In genomic region chr3:87367511-87367910, GRCm38 (mm10) we compare ENCODE assay signal across 20 mouse cellular contexts. TPM values are rescaled to one million over a fixed set of nuclear protein-coding genes. Genes with fewer than 3 reads are reported as not detected.
"Had no signal": no experiment of that assay in that cellular context is flagged by ENCODE, and none has a peak within 500 bp of the region (broad histone marks: within the 10 kb centered on the region; RNA-seq: fewer than 3 reads in every experiment).

No protein-coding gene starts in this region.

- H3K4me1 ChIP-seq: neural tube, embryonic 13.5 days; neural tube, embryonic 15.5 days; stomach, embryonic 15.5 days had no signal

- H3K27me3 ChIP-seq: neural tube, embryonic 13.5 days; neural tube, embryonic 15.5 days; stomach, embryonic 15.5 days had no signal

- H3K9ac ChIP-seq: neural tube, embryonic 13.5 days; neural tube, embryonic 15.5 days; stomach, embryonic 15.5 days had no signal

- H3K27ac ChIP-seq: neural tube, embryonic 13.5 days; neural tube, embryonic 15.5 days; stomach, embryonic 15.5 days; stomach, postnatal 0 days had no signal

- DNase-seq: retina, postnatal 1 day; right cerebral cortex, adult 18-20 months; right cerebral cortex, postnatal 14 days; right cerebral cortex, postnatal 25 days; right cerebral cortex, postnatal 4 days; spleen, adult 18-20 months; thymus, adult 18-20 months; thymus, adult 2 months; thymus, postnatal 14 days; thymus, postnatal 25 days; thymus, postnatal 36 days; thymus, postnatal 4 days had no signal

- H3K36me3 ChIP-seq: neural tube, embryonic 13.5 days; neural tube, embryonic 15.5 days; stomach, embryonic 15.5 days had no signal

- H3K4me2 ChIP-seq: neural tube, embryonic 13.5 days; neural tube, embryonic 15.5 days; stomach, embryonic 15.5 days had no signal

- H3K4me3 ChIP-seq: neural tube, embryonic 13.5 days; neural tube, embryonic 15.5 days; stomach, embryonic 15.5 days had no signal

- H3K9me3 ChIP-seq: neural tube, embryonic 13.5 days; neural tube, embryonic 15.5 days; stomach, embryonic 15.5 days had no signal

RNA-seq across cellular contexts. Expression of gene Fcrl1, which starts 8.7 kb away (rescaled TPM):
- polyA plus RNA-seq: neural tube, embryonic 13.5 days; neural tube, embryonic 14.5 days; testis, adult 2 months had no signal

RNA-seq across cellular contexts. Expression of gene Cd5l, which starts 9.8 kb away (rescaled TPM):
- total RNA-seq: neutrophil, adult 5-6 weeks had no signal
- polyA plus RNA-seq: neural tube, embryonic 13.5 days; neural tube, embryonic 14.5 days; small intestine, adult 2 months had no signal
